Comparison of ENCODE assay signal across 19 mouse cellular contexts in the genomic region with DNA sequence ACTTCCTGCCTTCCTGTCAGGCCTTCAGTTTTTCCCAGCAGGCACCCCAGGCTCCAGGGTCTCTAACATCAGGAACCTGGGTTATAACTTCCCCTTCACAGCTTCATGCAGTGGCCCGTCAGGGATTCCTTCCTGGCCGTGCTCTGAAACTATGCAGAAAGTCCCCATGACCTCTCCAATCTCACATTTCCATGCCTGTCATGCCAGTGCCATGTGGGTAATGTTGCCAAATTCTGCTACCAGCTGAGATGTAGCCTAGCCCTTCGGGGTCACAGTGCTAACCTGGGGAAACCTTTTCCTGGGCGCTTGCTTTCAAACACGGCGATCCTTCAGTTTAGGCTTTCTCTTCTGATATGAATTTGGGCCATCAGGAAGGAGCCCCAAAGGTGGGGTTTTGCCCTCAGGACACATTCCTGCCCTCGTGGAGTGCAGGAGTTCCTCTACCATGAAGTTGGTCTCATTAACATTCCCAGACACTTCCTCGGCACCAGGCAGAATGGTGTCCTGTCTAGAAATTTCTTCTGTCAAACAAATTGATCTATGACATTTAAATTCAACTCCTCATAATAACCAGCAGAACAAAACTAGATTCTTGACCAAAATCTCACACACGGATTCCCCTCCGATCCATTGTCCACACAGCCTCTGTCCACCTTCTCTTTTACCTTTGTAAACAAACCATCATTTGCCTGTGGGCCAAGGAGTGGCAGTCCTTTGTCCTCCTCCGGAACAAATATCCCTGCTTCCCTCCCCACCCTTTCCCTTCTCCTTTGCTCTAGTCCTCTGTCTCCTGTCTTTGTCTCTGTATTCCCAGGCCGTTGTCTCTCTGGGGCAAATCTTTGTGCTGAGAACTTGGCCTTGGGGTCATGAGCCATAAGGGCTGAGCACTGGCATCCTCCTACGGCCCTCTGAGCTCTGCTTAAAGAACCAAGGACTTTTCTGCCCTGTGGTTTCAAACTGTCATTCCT. TPM values are rescaled to one million over a fixed set of nuclear protein-coding genes. Genes with fewer than 3 reads are reported as not detected.
DNase-seq lines count a peak whose midpoint lies in the region.
"Had no signal": no experiment of that assay in that cellular context is flagged by ENCODE, and none has a peak within 500 bp of the region (broad histone marks: within the 10 kb centered on the region; RNA-seq: fewer than 3 reads in every experiment).

No protein-coding gene starts in this region.

- no peaks in the 10 kb centered on the region for H3K9me3 ChIP-seq in limb, embryonic 10.5 days (replicated peaks)
- H3K9me3 ChIP-seq: embryonic facial prominence, embryonic 13.5 days; forebrain, embryonic 15.5 days; midbrain, embryonic 15.5 days; neural tube, embryonic 15.5 days had no signal

- H3K36me3 ChIP-seq in limb, embryonic 10.5 days, result no peaks in the 10 kb centered on the region
- H3K36me3 ChIP-seq: embryonic facial prominence, embryonic 13.5 days; forebrain, embryonic 15.5 days; midbrain, embryonic 15.5 days; neural tube, embryonic 15.5 days had no signal

- WGBS in limb, embryonic 10.5 days, result 65% methylated on average over 13 of the region's 13 CpGs

- DNase-seq in gastrocnemius, adult 18-20 months (ENCODE audit: low spot score), result peak; percentile 56
- DNase-seq in gastrocnemius, postnatal 4 days (ENCODE audit: low spot score in 2 of 2), result no peak
- peak; percentile 36 for DNase-seq in heart, postnatal 4 days
- DNase-seq in heart, adult 9 months (ENCODE audit: low spot score in 2 of 2), result no peak
- peak; percentile 10 for DNase-seq in ES-CJ7 (ENCODE audit: low read depth, low spot score)
- no peak for DNase-seq in limb, embryonic 10.5 days (ENCODE audit: low spot score)
- no peak for DNase-seq in cerebellum, postnatal 4 days (ENCODE audit: low spot score in 2 of 2)
- DNase-seq: adrenal gland, postnatal 10 days; cerebellum, adult 9-11 months; kidney, adult 18-20 months; liver, postnatal 0 days; lung, postnatal 10 days had no signal

- H3K27ac ChIP-seq in limb, embryonic 10.5 days, result peak overlapping the region; percentile 81
- H3K27ac ChIP-seq: embryonic facial prominence, embryonic 13.5 days; forebrain, embryonic 15.5 days; kidney, postnatal 0 days; midbrain, embryonic 15.5 days; neural tube, embryonic 15.5 days had no signal

- no peaks in the 10 kb centered on the region for H3K27me3 ChIP-seq in limb, embryonic 10.5 days (ENCODE audit: low read depth, poor library complexity, severe bottlenecking)
- H3K27me3 ChIP-seq: embryonic facial prominence, embryonic 13.5 days; forebrain, embryonic 15.5 days; midbrain, embryonic 15.5 days; neural tube, embryonic 15.5 days had no signal

- H3K4me1 ChIP-seq in limb, embryonic 10.5 days, result peaks cover 29% of the 10 kb centered on the region
- H3K4me1 ChIP-seq: forebrain, embryonic 15.5 days; midbrain, embryonic 15.5 days; neural tube, embryonic 15.5 days had no signal

- no peak overlapping the region for H3K4me3 ChIP-seq in limb, embryonic 10.5 days
- H3K4me3 ChIP-seq: embryonic facial prominence, embryonic 13.5 days; forebrain, embryonic 15.5 days; midbrain, embryonic 15.5 days; neural tube, embryonic 15.5 days had no signal

RNA-seq across cellular contexts. Expression of a gene that starts 17.4 kb away (rescaled TPM):
- 100 to 1,000 TPM; 117 to 129 TPM for total RNA-seq in gastrocnemius, adult 18-20 months (2021)
- total RNA-seq in gastrocnemius, postnatal 4 days (2021), result 100 to 1,000 TPM; 153 to 185 TPM
- total RNA-seq in heart, postnatal 4 days (2021), result 10 to 100 TPM; 76.1 to 79.8 TPM
- 77.5 and 88.3 TPM in 2 replicates for polyA plus RNA-seq in limb, embryonic 10.5 days (2016; fragmentation: Nextera tagmentation; extraction: Ambion mirVana)
- total RNA-seq: megakaryocyte progenitor cell, adult 5-6 weeks had no signal
- polyA plus RNA-seq: CD4-positive, CD25-positive, alpha-beta regulatory T cell, adult 4 months had no signal

Comparison
In these comparisons a context has a peak if more than half of its experiments do, and no peak if none do; other contexts are left out.
1. DNase-seq: peak in gastrocnemius, adult 18-20 months (single experiment), heart, postnatal 4 days (single experiment) and ES-CJ7 (single experiment); none in gastrocnemius, postnatal 4 days (0 of 2), heart, adult 9 months (0 of 2), limb, embryonic 10.5 days (single experiment) and cerebellum, postnatal 4 days (0 of 2).